Mouse (Mus musculus) thymus, postnatal 0 days (tissue): ENCODE data around the gene Cacna1s. TPM values are rescaled to one million over a fixed set of nuclear protein-coding genes. Genes with fewer than 3 reads are reported as not detected.

Source experiments
- polyA plus RNA-seq: library from polyadenylated mRNA; unstranded; fragments of >200 nt; fragmentation: Nextera tagmentation; extraction: Ambion mirVana; gene quantifications from 2 replicates; pipeline ENCODE4 v1.2.1, GENCODE M21; 2015

The Cacna1s gene
- polyA plus RNA-seq, 1 experiment from 2014 or later, result 1.6 TPM

Other genes starting within 250 kb of the Cacna1s start
- gene Lad1, start 234.2 kb upstream of the Cacna1s start, polyA plus RNA-seq, result 12.1 and 12.5 TPM in 2 replicates
- gene Tnnt2, start 216.4 kb upstream of the Cacna1s start, polyA plus RNA-seq, result 3.2 and 3.6 TPM in 2 replicates
- 6.5 and 7.3 TPM in 2 replicates for gene Pkp1, start 133.5 kb upstream of the Cacna1s start, polyA plus RNA-seq
- gene Igfn1, start 46.4 kb upstream of the Cacna1s start, polyA plus RNA-seq, result 0.06 and 0.10 TPM in 2 replicates
- 71.8 and 72.2 TPM in 2 replicates for gene Tmem9, start 44.6 kb upstream of the Cacna1s start, polyA plus RNA-seq
- not detected in 2 replicates for gene Ascl5, start 1.9 kb upstream of the Cacna1s start, polyA plus RNA-seq
- 14.8 and 20.3 TPM in 2 replicates for gene Kif21b, start 78.6 kb downstream of the Cacna1s start, polyA plus RNA-seq
- 0.05 and 0.46 TPM in 2 replicates for gene Mroh3, start 160.1 kb downstream of the Cacna1s start, polyA plus RNA-seq
- 5.0 and 5.9 TPM in 2 replicates for gene Inava, start 181.5 kb downstream of the Cacna1s start, polyA plus RNA-seq
- 2.0 and 2.3 TPM in 2 replicates for gene Gpr25, start 208.1 kb downstream of the Cacna1s start, polyA plus RNA-seq